ENCODE assay signal across 26 mouse cellular contexts in genomic region chr8:86874055-86874454, GRCm38 (mm10). TPM values are rescaled to one million over a fixed set of nuclear protein-coding genes. Genes with fewer than 3 reads are reported as not detected.
DNase-seq lines count a peak whose midpoint lies in the region; ATAC-seq and TF ChIP-seq lines count a peak whose summit lies in the region.
"Had no signal": no experiment of that assay in that cellular context is flagged by ENCODE, and none has a peak within 500 bp of the region (broad histone marks: within the 10 kb centered on the region; RNA-seq: fewer than 3 reads in every experiment).

No protein-coding gene starts in this region.

- no peaks in the 10 kb centered on the region for H3K36me3 ChIP-seq in embryonic facial prominence, embryonic 13.5 days
- H3K36me3 ChIP-seq in embryonic facial prominence, embryonic 10.5 days (replicated peaks), result peaks cover 24% of the 10 kb centered on the region
- peaks cover 4% of the 10 kb centered on the region; the same call in 1 of the 2 replicates for H3K36me3 ChIP-seq in liver, embryonic 11.5 days (ENCODE audit: control insufficient read depth, insufficient read depth, low read length)
- H3K36me3 ChIP-seq: embryonic facial prominence, embryonic 12.5 days; hindbrain, embryonic 15.5 days; limb, embryonic 13.5 days; lung, embryonic 15.5 days had no signal

- no peak overlapping the region for H3K9ac ChIP-seq in embryonic facial prominence, embryonic 13.5 days
- no peak overlapping the region for H3K9ac ChIP-seq in liver, embryonic 11.5 days (ENCODE audit: low read depth, low read length)
- H3K9ac ChIP-seq: embryonic facial prominence, embryonic 12.5 days; hindbrain, embryonic 15.5 days; kidney, embryonic 15.5 days; limb, embryonic 13.5 days; lung, embryonic 15.5 days had no signal

- H3K27ac ChIP-seq in embryonic facial prominence, embryonic 13.5 days, result peak overlapping the region; percentile 44; the same call in 1 of the 2 replicates
- H3K27ac ChIP-seq in embryonic facial prominence, embryonic 10.5 days (replicated peaks), result no peak overlapping the region
- peak overlapping the region; percentile 40 for H3K27ac ChIP-seq in layer of hippocampus, adult 2 months
- H3K27ac ChIP-seq in liver, embryonic 11.5 days (ENCODE audit: low read depth, low read length), result 0 out of 2 replicates have a peak overlapping the region, but pooled peaks have one; percentile 1
- H3K27ac ChIP-seq: heart, adult 2 months; limb, embryonic 13.5 days had no signal

- H3K9me3 ChIP-seq in embryonic facial prominence, embryonic 13.5 days, result no peaks in the 10 kb centered on the region
- no peaks in the 10 kb centered on the region for H3K9me3 ChIP-seq in embryonic facial prominence, embryonic 10.5 days
- H3K9me3 ChIP-seq in liver, embryonic 11.5 days (ENCODE audit: control insufficient read depth, low read length), result no peaks in the 10 kb centered on the region
- H3K9me3 ChIP-seq: embryonic facial prominence, embryonic 12.5 days; G1E; hindbrain, embryonic 15.5 days; kidney, embryonic 15.5 days; limb, embryonic 13.5 days; lung, embryonic 15.5 days had no signal

- WGBS in embryonic facial prominence, embryonic 13.5 days, result 90% methylated on average over 2 of the region's 2 CpGs
- 92% methylated on average over 2 of the region's 2 CpGs for WGBS in embryonic facial prominence, embryonic 10.5 days
- WGBS in liver, embryonic 11.5 days, result 42% methylated on average over 2 of the region's 2 CpGs

- TF ChIP-seq CTCF in layer of hippocampus, adult 2 months (conservative IDR thresholded peaks at IDR 0.05), result no peak

- peaks cover 32% of the 10 kb centered on the region for H3K4me1 ChIP-seq in embryonic facial prominence, embryonic 13.5 days
- H3K4me1 ChIP-seq in embryonic facial prominence, embryonic 10.5 days, result no peaks in the 10 kb centered on the region
- H3K4me1 ChIP-seq in liver, embryonic 11.5 days (replicated peaks; ENCODE audit: control insufficient read depth, insufficient read depth, low read length), result peaks cover 28% of the 10 kb centered on the region

- H3K27me3 ChIP-seq in embryonic facial prominence, embryonic 13.5 days, result no peaks in the 10 kb centered on the region
- H3K27me3 ChIP-seq in embryonic facial prominence, embryonic 10.5 days (replicated peaks; ENCODE audit: low read depth, poor library complexity, severe bottlenecking), result no peaks in the 10 kb centered on the region
- no peaks in the 10 kb centered on the region for H3K27me3 ChIP-seq in liver, embryonic 11.5 days (replicated peaks; ENCODE audit: control insufficient read depth, insufficient read depth, low read length)
- H3K27me3 ChIP-seq: embryonic facial prominence, embryonic 12.5 days; hindbrain, embryonic 15.5 days; kidney, embryonic 15.5 days; limb, embryonic 13.5 days; lung, embryonic 15.5 days had no signal

- ATAC-seq in embryonic facial prominence, embryonic 13.5 days (ENCODE audit: insufficient number of reproducible peaks, insufficient read depth, low FRiP score, low TSS enrichment, low read depth), result no peak
- ATAC-seq in liver, embryonic 11.5 days (replicated peaks; ENCODE audit: low FRiP score), result peak; percentile 87
- ATAC-seq in megakaryocyte progenitor cell, adult 5-6 weeks (replicated peaks; ENCODE audit: poor library complexity), result peak; percentile 54
- ATAC-seq: CD4-positive, CD25-positive, alpha-beta regulatory T cell, adult 4 months; intestine, embryonic 16.5 days had no signal

- no peak overlapping the region for H3K4me2 ChIP-seq in embryonic facial prominence, embryonic 13.5 days
- H3K4me2 ChIP-seq in liver, embryonic 11.5 days, result no peak overlapping the region
- H3K4me2 ChIP-seq: embryonic facial prominence, embryonic 12.5 days; hindbrain, embryonic 15.5 days; kidney, embryonic 15.5 days; limb, embryonic 13.5 days; lung, embryonic 15.5 days; midbrain, embryonic 11.5 days had no signal

- no peak overlapping the region for H3K4me3 ChIP-seq in embryonic facial prominence, embryonic 13.5 days
- H3K4me3 ChIP-seq in embryonic facial prominence, embryonic 10.5 days, result no peak overlapping the region
- no peak overlapping the region for H3K4me3 ChIP-seq in layer of hippocampus, adult 2 months
- H3K4me3 ChIP-seq in liver, embryonic 11.5 days (ENCODE audit: low read depth, low read length), result no peak overlapping the region
- H3K4me3 ChIP-seq: embryonic facial prominence, embryonic 12.5 days; heart, adult 2 months; hindbrain, embryonic 15.5 days; kidney, embryonic 15.5 days; limb, embryonic 13.5 days; lung, embryonic 15.5 days had no signal

- DNase-seq in embryonic facial prominence, embryonic 10.5 days (ENCODE audit: low spot score), result no peak
- DNase-seq in layer of hippocampus, adult 2 months (ENCODE audit: low spot score in 2 of 2), result no peak
- no peak for DNase-seq in layer of hippocampus, postnatal 14 days (ENCODE audit: low spot score in 2 of 2)
- no peak for DNase-seq in liver, embryonic 11.5 days (ENCODE audit: low spot score)
- no peak for DNase-seq in thymus, postnatal 36 days
- DNase-seq in frontal cortex, postnatal 36 days (ENCODE audit: low spot score in 2 of 2), result no peak
- DNase-seq: adrenal gland, postnatal 25 days; cerebellum, adult 9-11 months; gastrocnemius, postnatal 14 days; heart, adult 2 months; heart, postnatal 14 days; layer of hippocampus, postnatal 36 days; lung, postnatal 4 days; spleen, adult 18-20 months; thymus, adult 18-20 months had no signal

RNA-seq across cellular contexts. Expression of gene N4bp1, which starts 11.0 kb away (rescaled TPM):
- 11.2 and 12.6 TPM in 2 replicates for polyA plus RNA-seq in embryonic facial prominence, embryonic 13.5 days (2015; fragmentation: Nextera tagmentation; extraction: Ambion mirVana)
- 10.3 and 10.8 TPM in 2 replicates for polyA plus RNA-seq in embryonic facial prominence, embryonic 10.5 days (2016; fragmentation: Nextera tagmentation; extraction: Ambion mirVana)
- 10 to 100 TPM; 39.8 to 42.2 TPM for total RNA-seq in layer of hippocampus, adult 2 months (2021)
- total RNA-seq in layer of hippocampus, postnatal 14 days (2021), result 10 to 100 TPM; 24.8 to 27.5 TPM
- polyA plus RNA-seq in liver, embryonic 11.5 days (2014; fragmentation: Nextera tagmentation; extraction: Ambion mirVana), result 6.6 and 7.8 TPM in 2 replicates
- 21.9 and 24.0 TPM in 2 replicates for total RNA-seq in megakaryocyte progenitor cell, adult 5-6 weeks (2015)
- 15.8 and 19.6 TPM in 2 replicates for total RNA-seq in megakaryocyte progenitor cell, adult 5-6 weeks (2017)
